In genomic region chr16:97995849-97996615, GRCm38 (mm10) we compare ENCODE assay signal across 2 mouse cellular contexts.
TF ChIP-seq lines count a peak whose summit lies in the region.

No protein-coding gene starts in this region.

TF ChIP-seq in CH12.LX, 34 proteins besides CTCF, POLR2A, EP300 and RAD21:
- TF ChIP-seq ZNF384 (IDR thresholded peaks at IDR 0.05; ENCODE audit: low read depth, low read length) (no peak), SIN3A (IDR thresholded peaks at IDR 0.05; ENCODE audit: low read length) (0 out of 2 replicates have a peak, but pooled peaks have one; percentile 10)

TF ChIP-seq in MEL, 35 proteins besides CTCF, POLR2A, EP300 and RAD21:
- TF ChIP-seq ZKSCAN1 (IDR thresholded peaks at IDR 0.05; ENCODE audit: low read depth, low read length) (0 out of 2 replicates have a peak, but pooled peaks have one; percentile 24), SMC3 (IDR thresholded peaks at IDR 0.05; ENCODE audit: low read depth, low read length) (no peak), MAX (IDR thresholded peaks at IDR 0.05; ENCODE audit: low read length) (peak; percentile 42; the same call in 1 of the 2 replicates), SIN3A (IDR thresholded peaks at IDR 0.05; ENCODE audit: low read length) (no peak; the same call in 1 of the 2 replicates), BHLHE40 (IDR thresholded peaks at IDR 0.05; ENCODE audit: borderline replicate concordance, low read depth, low read length) (no peak), ZMIZ1 (IDR thresholded peaks at IDR 0.05; ENCODE audit: low read depth, low read length) (no peak), RCOR1 (IDR thresholded peaks at IDR 0.05; ENCODE audit: low read depth, low read length) (0 out of 2 replicates have a peak, but pooled peaks have one; percentile 12), NELFE (IDR thresholded peaks at IDR 0.05; ENCODE audit: low read depth, low read length) (peak; percentile 15; the same call in 1 of the 2 replicates), GATA1 (IDR thresholded peaks at IDR 0.05; ENCODE audit: low read depth, low read length) (no peak), UBTF (IDR thresholded peaks at IDR 0.05; ENCODE audit: borderline replicate concordance, insufficient read depth, low read depth, low read length) (no peak), POLR2AphosphoS2 (IDR thresholded peaks at IDR 0.05; ENCODE audit: low read length) (no peak), USF2 (IDR thresholded peaks at IDR 0.05; ENCODE audit: borderline replicate concordance in 1 of 2, insufficient read depth in 1 of 2, low read depth in 1 of 2, low read length in 2 of 2) (no peak), TBP (IDR thresholded peaks at IDR 0.05; ENCODE audit: low read depth, low read length) (no peak), ZNF384 (IDR thresholded peaks at IDR 0.05; ENCODE audit: low read depth, low read length) (no peak), USF1 (IDR thresholded peaks at IDR 0.05; ENCODE audit: low read depth, low read length) (no peak), MAZ (IDR thresholded peaks at IDR 0.05; ENCODE audit: low read depth, low read length) (no peak), ETS1 (IDR thresholded peaks at IDR 0.05; ENCODE audit: low read depth, low read length) (peak; percentile 46; the same call in 1 of the 2 replicates), MEF2A (IDR thresholded peaks at IDR 0.05; ENCODE audit: extremely low read depth, insufficient replicate concordance, low read depth, low read length, poor library complexity, severe bottlenecking) (no peak), HCFC1 (IDR thresholded peaks at IDR 0.05; ENCODE audit: low read depth, low read length) (0 out of 2 replicates have a peak, but pooled peaks have one; percentile 45), MAFK (IDR thresholded peaks at IDR 0.05; ENCODE audit: borderline replicate concordance, low read depth, low read length) (no peak), ELF1 (IDR thresholded peaks at IDR 0.05; ENCODE audit: low read depth, low read length) (0 out of 2 replicates have a peak, but pooled peaks have one; percentile 32), JUND (IDR thresholded peaks at IDR 0.05; ENCODE audit: low read depth, low read length) (peak; percentile 98), CHD1 (IDR thresholded peaks at IDR 0.05; ENCODE audit: low read depth, low read length) (0 out of 2 replicates have a peak, but pooled peaks have one; percentile 69), MYC (IDR thresholded peaks at IDR 0.05; ENCODE audit: low read depth, low read length) (peak; percentile 47; the same call in 1 of the 2 replicates), MXI1 (IDR thresholded peaks at IDR 0.05; ENCODE audit: low read depth, low read length) (peak; percentile 81; the same call in 1 of the 2 replicates)
TF ChIP-seq in MEL: peak in this region for 11.
